Mouse (Mus musculus): ENCODE measurements at regions not wholly inside any gene's neighbourhood (a gene's known extent, or its start where the extent isn't known, plus 50 kb on each side); places are given as distances from the start of the nearest gene placed in this dataset.

- no peak overlapping the region for H3K4me2 ChIP-seq (ENCODE audit: low read depth)
- no peaks in the 10 kb centered on the region for H3K4me1 ChIP-seq (replicated peaks; ENCODE audit: control insufficient read depth in 2 of 2, insufficient read depth in 2 of 2, low read length in 1 of 2)
- 54% methylated on average over 7 of the region's 7 CpGs for WGBS (ENCODE audit: insufficient replicate concordance)
- ATAC-seq (ENCODE audit: insufficient read depth) (no peak), DNase-seq (ENCODE audit: low read depth in 3 of 3, low spot score in 3 of 3) (no peak)
- H3K36me3 ChIP-seq (replicated peaks; ENCODE audit: control insufficient read depth, insufficient read depth, low read depth): no peaks in the 10 kb centered on the region
- no peak overlapping the region for H3K4me3 ChIP-seq (ENCODE audit: insufficient read depth in 1 of 2, low read depth in 2 of 2, low read length in 2 of 2)
- H3K9ac ChIP-seq (replicated peaks): no peak overlapping the region
- H3K27me3 ChIP-seq (ENCODE audit: control insufficient read depth, insufficient read depth, low read length): no peaks in the 10 kb centered on the region
- TF ChIP-seq EP300 (IDR thresholded peaks at IDR 0.05; ENCODE audit: low read depth) (no peak), CTCF (IDR thresholded peaks at IDR 0.05; ENCODE audit: low read depth) (no peak)
- no peak overlapping the region for H3K27ac ChIP-seq
- no peaks in the 10 kb centered on the region for H3K9me3 ChIP-seq (ENCODE audit: control insufficient read depth, low read length)
Measured at GRCm38 (mm10) chrX:12891468-12891867, 129.6 kb upstream of the Med14 start.

GRCm38 (mm10) chrX:12889482-12889808 is 127.6 kb upstream of the Med14 start:
- no peak for ATAC-seq (ENCODE audit: insufficient read depth)
- WGBS (ENCODE audit: insufficient replicate concordance): 41% methylated on average over 2 of the region's 3 CpGs
- no peak for TF ChIP-seq EP300 (IDR thresholded peaks at IDR 0.05; ENCODE audit: low read depth)
- no peak for TF ChIP-seq CTCF (IDR thresholded peaks at IDR 0.05; ENCODE audit: low read depth)

GRCm38 (mm10) chrX:12888708-12889481 is 127.0 kb upstream of the Med14 start:
- Histone ChIP-seq H3K4me3 (ENCODE audit: insufficient read depth in 1 of 2, low read depth in 2 of 2, low read length in 2 of 2) (no peak overlapping the region), H3K36me3 (replicated peaks; ENCODE audit: control insufficient read depth, insufficient read depth, low read depth) (no peaks in the 10 kb centered on the region), H3K4me1 (replicated peaks; ENCODE audit: control insufficient read depth in 2 of 2, insufficient read depth in 2 of 2, low read length in 1 of 2) (no peaks in the 10 kb centered on the region), H3K27me3 (ENCODE audit: control insufficient read depth, insufficient read depth, low read length) (no peaks in the 10 kb centered on the region), H3K9ac (replicated peaks) (no peak overlapping the region), H3K9me3 (ENCODE audit: control insufficient read depth, low read length) (no peaks in the 10 kb centered on the region), H3K4me2 (ENCODE audit: low read depth) (no peak overlapping the region), H3K27ac (no peak overlapping the region)
- DNase-seq (ENCODE audit: low read depth in 3 of 3, low spot score in 3 of 3) (no peak), ATAC-seq (ENCODE audit: insufficient read depth) (no peak)
- 68% methylated on average over 3 of the region's 3 CpGs for WGBS (ENCODE audit: insufficient replicate concordance)
- TF ChIP-seq CTCF (IDR thresholded peaks at IDR 0.05; ENCODE audit: low read depth) (no peak), EP300 (IDR thresholded peaks at IDR 0.05; ENCODE audit: low read depth) (no peak)

More at GRCm38 (mm10) chrX:12889482-12889808, 127.6 kb upstream of the Med14 start:
- H3K4me2 ChIP-seq (ENCODE audit: low read depth): no peak overlapping the region
- DNase-seq (ENCODE audit: low read depth in 3 of 3, low spot score in 3 of 3): no peak
- no peaks in the 10 kb centered on the region for H3K27me3 ChIP-seq (ENCODE audit: control insufficient read depth, insufficient read depth, low read length)
- H3K27ac ChIP-seq: no peak overlapping the region
- H3K36me3 ChIP-seq (replicated peaks; ENCODE audit: control insufficient read depth, insufficient read depth, low read depth): no peaks in the 10 kb centered on the region
- no peak overlapping the region for H3K9ac ChIP-seq (replicated peaks)
- H3K4me1 ChIP-seq (replicated peaks; ENCODE audit: control insufficient read depth in 2 of 2, insufficient read depth in 2 of 2, low read length in 1 of 2): no peaks in the 10 kb centered on the region
- no peak overlapping the region for H3K4me3 ChIP-seq (ENCODE audit: insufficient read depth in 1 of 2, low read depth in 2 of 2, low read length in 2 of 2)
- H3K9me3 ChIP-seq (ENCODE audit: control insufficient read depth, low read length): no peaks in the 10 kb centered on the region

- DNase-seq (ENCODE audit: low read depth in 3 of 3, low spot score in 3 of 3) (no peak), ATAC-seq (ENCODE audit: insufficient read depth) (no peak)
- TF ChIP-seq EP300 (IDR thresholded peaks at IDR 0.05; ENCODE audit: low read depth): no peak
- TF ChIP-seq CTCF (IDR thresholded peaks at IDR 0.05; ENCODE audit: low read depth): no peak
- Histone ChIP-seq H3K9me3 (ENCODE audit: control insufficient read depth, low read length) (no peaks in the 10 kb centered on the region), H3K4me2 (ENCODE audit: low read depth) (no peak overlapping the region), H3K4me3 (ENCODE audit: insufficient read depth in 1 of 2, low read depth in 2 of 2, low read length in 2 of 2) (no peak overlapping the region), H3K27ac (no peak overlapping the region), H3K36me3 (replicated peaks; ENCODE audit: control insufficient read depth, insufficient read depth, low read depth) (no peaks in the 10 kb centered on the region), H3K9ac (replicated peaks) (no peak overlapping the region), H3K27me3 (ENCODE audit: control insufficient read depth, insufficient read depth, low read length) (no peaks in the 10 kb centered on the region), H3K4me1 (replicated peaks; ENCODE audit: control insufficient read depth in 2 of 2, insufficient read depth in 2 of 2, low read length in 1 of 2) (no peaks in the 10 kb centered on the region)
- 53% methylated on average over 11 of the region's 11 CpGs for whole genome bisulfite sequencing (ENCODE audit: insufficient replicate concordance)
Measured at GRCm38 (mm10) chrX:12888010-12888707, 126.3 kb upstream of the Med14 start.

GRCm38 (mm10) chrX:12887516-12887915 is 125.6 kb upstream of the Med14 start:
- TF ChIP-seq EP300 (IDR thresholded peaks at IDR 0.05; ENCODE audit: low read depth): no peak
- Histone ChIP-seq H3K4me3 (ENCODE audit: insufficient read depth in 1 of 2, low read depth in 2 of 2, low read length in 2 of 2) (no peak overlapping the region), H3K4me2 (ENCODE audit: low read depth) (no peak overlapping the region), H3K9me3 (ENCODE audit: control insufficient read depth, low read length) (no peaks in the 10 kb centered on the region), H3K36me3 (replicated peaks; ENCODE audit: control insufficient read depth, insufficient read depth, low read depth) (no peaks in the 10 kb centered on the region), H3K27ac (no peak overlapping the region), H3K4me1 (replicated peaks; ENCODE audit: control insufficient read depth in 2 of 2, insufficient read depth in 2 of 2, low read length in 1 of 2) (no peaks in the 10 kb centered on the region), H3K9ac (replicated peaks) (no peak overlapping the region), H3K27me3 (ENCODE audit: control insufficient read depth, insufficient read depth, low read length) (no peaks in the 10 kb centered on the region)
- 37% methylated on average over 2 of the region's 2 CpGs for WGBS (ENCODE audit: insufficient replicate concordance)
- ATAC-seq (ENCODE audit: insufficient read depth) (no peak), DNase-seq (ENCODE audit: low read depth in 3 of 3, low spot score in 3 of 3) (no peak)

Measured in liver, embryonic 14.5 days (tissue).